Mouse (Mus musculus): Measurements from ENCODE around the gene Rab11fip4. TPM values are rescaled to one million over a fixed set of nuclear protein-coding genes. Genes with fewer than 3 reads are reported as not detected.

Rab11fip4 gene
- total RNA-seq, 2 experiments from 2014 or later, result 0.07 to 0.38 TPM

DNA sequence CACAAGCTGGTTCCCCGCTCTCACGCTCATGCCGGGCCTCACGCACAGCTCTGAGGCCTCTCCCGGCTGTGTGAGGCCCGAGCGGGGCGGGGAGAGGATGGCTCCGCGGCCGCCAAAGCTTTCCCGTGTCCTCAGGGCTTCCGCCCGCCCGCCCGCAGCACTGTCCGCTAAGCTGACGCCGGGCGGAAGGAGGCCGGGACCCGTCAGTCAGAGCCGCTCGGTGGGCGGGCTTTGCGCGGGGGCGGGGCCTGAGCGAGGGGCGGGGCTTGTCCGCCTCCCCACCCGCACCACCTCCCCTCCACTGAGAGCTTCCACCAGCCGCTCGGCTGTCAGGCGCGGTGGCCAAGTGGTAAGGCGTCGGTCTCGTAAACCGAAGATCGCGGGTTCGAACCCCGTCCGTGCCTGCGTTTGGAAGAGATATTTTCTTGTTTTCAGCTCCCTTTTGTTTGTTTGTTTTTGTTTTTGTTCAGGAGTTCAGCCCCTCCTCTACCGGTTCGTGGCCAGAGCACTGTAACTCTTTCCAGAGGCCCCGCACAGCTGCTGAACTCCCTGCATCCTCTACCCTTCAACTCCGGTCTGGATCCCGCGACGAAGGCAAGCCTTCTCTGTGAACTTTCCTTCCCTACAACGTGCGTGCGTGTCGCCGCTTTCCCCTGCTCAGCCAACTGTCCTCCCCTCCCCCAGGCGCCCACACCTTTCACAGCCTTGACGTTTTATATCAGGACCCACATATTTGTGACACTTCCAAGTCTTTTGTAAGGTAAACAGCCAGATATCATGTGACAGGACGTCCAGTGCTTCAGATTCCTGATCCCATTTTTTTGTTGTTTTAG, 113.5 kb downstream of the Rab11fip4 start:
- intact Hi-C loops (cut with DNase I), result no loop called here
- DNase-seq, result peak; percentile 97 to 98

DNA sequence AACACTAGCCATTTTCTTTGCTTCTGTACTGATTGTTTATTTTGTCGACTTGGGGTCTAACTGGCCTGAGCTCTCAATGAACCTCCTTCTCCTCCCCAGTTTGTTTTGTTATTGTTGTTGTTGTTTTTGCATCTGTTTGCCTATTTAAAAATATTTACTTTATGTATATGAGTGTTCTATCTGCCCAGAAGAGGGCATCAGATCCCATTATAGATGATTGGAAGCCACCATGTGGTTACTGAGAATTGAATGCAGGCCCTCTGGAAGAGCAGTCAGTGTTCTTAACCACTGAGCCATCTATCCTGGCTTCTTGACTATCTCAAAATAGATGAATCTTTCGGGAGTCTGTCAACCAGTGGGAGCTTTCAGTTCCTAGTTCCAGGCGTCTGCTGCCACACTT, 116.1 kb downstream of the Rab11fip4 start:
- intact Hi-C loops (cut with DNase I), result no loop called here
- DNase-seq, result no peak

DNA sequence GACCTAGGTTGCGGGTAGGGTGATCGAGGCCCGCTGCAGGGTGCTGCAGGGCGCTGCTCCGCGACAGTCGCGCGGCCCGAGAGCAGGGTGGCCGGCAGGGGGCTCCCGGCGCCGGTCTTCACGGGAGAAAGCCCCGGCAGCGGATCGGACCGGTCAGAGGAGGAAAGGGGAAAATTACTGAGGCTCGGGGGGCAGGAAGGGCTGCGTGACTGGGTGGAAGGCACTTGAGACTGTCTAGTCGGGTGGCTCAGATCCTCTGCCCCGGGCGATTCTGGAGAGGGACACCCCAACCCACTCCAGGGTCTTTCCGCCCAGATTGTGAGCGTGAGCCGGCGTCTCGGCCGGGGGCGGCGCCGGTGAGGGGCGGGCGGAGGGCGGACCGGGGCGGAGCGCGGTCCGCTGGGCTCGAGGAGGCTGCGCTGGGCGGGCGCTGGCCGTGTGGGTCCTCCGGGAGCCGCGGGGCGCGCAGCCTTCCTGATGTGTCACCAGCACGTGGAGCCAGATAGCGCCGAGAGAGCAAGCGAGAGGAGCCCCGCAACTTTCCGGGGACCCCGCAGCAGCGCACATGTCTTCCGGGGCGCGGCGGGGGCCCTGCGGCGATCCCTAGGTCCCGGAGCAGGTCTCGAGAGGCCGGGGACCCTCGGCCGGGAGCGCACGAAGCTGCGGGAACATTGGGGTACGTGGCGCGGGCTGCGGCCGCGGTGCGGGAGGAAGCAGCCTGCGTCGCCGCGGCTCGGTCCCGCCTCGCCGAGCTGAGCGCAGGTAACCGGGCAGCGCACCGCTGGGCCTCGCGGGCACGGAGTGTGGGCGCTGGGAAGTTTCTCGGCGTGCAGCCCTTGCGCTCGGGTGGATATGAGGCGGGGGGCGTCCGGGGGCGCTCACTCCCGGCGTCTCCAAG, 120.1 kb downstream of the Rab11fip4 start:
- intact Hi-C loops (cut with DNase I), result loop anchor here (1.0 to 2.0 kb wide), 2 partner anchors 82 to 209 kb away; no protein-coding TSS in a partner anchor
- DNase-seq, result peak; percentile 92 to 93

DNA sequence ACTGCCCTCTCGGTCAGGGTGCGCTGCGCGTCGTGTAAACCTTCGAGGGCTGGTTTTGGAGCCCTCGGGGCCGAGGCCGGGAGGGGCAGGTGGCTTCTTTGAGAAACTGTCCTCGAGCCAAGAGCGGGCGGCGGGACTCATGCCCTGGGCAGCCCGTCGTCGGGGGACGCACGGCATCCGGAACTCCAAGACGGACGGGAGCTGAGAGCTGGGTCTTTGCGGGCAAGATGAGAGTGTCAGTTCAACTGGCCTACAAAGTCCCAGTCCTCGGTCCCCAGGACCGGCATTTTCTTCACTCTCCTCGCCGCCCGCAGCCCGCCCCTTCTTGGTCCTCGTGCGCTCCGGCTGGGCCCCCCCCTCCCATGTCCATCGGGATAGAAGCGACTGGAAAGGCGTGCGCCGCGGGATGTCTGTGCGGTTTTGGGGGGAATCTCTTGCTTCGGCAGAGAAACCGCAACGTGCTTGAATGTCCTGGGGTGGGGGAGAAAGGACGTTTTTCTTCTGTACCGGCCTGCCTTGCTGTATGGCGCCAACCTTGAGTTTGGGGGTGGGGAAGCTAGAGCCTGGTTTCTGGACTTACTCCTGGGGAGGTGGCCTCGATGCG, 120.9 kb downstream of the Rab11fip4 start:
- intact Hi-C loops (cut with DNase I), result loop anchor here (1.0 to 2.0 kb wide), 2 partner anchors 81 to 208 kb away; no protein-coding TSS in a partner anchor
- DNase-seq, result peak; percentile 43 to 51

DNA sequence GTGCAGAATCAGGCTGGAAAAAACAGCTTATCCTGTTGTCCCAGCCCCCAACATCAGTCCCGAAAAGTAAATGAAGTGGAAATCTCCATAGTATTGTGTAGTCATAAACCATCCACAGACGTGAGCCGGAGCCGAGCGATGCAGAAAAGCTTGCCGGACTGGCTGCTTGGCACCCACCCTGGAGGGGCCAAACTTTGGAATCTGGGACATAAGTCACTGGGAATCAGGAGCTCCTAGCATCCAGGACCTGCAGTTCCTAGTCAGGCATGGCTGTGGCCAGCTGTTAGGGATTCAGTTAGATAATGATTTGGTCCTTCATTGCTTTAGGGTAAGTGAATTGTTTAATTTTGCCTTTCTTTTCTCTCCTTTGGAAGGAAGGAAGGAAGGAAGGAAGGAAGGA, 122.2 kb downstream of the Rab11fip4 start:
- intact Hi-C loops (cut with DNase I), result no loop called here
- no peak for DNase-seq

DNA sequence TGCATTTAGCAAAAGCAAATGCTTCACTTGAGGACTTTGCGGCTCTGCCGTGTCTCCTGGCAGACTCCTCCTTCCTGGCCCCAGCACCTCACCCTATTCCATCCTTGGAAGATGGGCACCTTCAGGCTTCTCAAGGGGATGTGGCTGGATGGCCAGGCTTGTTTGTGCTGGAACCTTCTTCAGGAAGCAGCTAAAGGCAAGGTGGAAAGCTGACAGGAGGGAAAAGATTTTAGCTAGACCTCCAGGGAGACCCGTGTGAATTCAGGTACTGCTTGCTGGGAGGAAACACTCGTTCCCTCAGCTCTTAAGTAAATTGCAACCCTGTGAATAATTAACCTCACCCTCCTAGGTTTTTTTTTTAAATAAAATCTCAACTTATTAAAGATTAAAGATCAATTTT, 122.7 kb downstream of the Rab11fip4 start:
- DNase-seq, result no peak
- intact Hi-C loops (cut with DNase I), result no loop called here

DNA sequence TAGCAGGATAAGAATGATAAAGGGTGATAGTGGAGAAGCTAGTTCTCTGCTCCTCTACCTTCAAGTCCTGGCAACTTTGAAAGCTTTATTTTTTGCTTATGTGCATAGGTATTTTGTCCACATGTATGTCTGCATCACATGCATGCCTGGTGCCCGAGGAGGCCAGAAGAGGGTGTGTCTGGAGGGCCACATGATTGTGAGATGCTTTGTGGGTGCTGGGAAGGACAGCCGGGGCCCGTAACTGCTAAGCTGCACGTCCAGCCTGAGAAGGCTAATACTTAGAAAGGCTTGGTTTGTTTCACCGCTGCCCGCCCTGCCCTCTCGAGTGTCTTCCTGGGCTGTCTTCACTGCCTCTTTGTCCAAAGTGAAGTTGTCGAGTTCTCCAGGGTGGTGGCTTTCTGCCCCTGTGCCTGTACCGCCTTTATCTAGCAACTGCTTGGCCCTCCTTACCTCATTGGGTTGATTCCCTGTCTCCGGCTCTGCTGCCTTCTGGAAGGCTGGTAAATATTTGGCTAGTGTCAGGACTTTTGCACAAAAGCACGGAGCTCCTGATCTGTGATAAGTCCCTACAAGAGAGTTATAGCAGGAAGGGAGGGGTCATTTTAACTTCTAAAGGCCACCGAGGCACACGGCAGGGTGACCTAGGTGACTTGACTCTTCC, 123.2 kb downstream of the Rab11fip4 start:
- intact Hi-C loops (cut with DNase I), result no loop called here
- no peak for DNase-seq

DNA sequence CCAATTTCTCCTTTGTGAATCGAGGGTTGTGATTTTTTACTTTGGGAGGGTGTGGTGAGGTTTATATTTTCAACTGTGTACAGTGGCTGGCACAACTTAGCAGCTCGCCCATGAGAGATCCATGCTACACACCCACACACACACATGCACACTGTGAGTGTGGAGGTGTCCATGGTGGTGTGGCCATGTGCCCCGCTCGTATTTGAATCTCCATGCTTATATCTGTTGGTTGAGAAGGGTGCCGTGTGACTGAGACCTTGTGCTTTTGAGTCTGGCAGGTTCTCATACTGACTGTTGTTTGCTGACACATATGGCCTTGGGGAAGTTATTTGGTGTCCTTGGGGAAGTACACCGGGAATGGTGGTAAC, 123.7 kb downstream of the Rab11fip4 start:
- DNase-seq, result no peak
- intact Hi-C loops (cut with DNase I), result no loop called here

DNA sequence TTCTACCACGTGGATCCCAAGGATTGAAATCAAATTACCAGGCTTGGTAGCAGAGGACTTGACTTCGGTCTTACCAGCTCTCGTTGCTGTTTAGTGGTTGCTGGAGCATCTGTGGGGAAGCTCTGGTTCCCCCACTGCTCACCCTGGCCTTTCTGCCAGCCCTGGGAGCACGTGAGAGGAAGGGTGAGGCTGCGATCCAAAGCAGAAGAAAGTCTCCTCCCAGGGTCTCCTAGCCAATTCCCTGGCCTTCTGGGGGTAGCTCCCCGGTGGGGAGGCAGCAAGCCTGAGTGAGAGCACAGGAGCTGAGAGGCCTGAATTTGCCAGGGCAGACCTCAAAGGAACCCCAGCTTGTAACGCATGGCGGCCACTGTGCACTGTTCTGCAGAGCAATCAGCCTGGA, 124.3 kb downstream of the Rab11fip4 start:
- DNase-seq, result no peak
- intact Hi-C loops (cut with DNase I), result no loop called here

DNA sequence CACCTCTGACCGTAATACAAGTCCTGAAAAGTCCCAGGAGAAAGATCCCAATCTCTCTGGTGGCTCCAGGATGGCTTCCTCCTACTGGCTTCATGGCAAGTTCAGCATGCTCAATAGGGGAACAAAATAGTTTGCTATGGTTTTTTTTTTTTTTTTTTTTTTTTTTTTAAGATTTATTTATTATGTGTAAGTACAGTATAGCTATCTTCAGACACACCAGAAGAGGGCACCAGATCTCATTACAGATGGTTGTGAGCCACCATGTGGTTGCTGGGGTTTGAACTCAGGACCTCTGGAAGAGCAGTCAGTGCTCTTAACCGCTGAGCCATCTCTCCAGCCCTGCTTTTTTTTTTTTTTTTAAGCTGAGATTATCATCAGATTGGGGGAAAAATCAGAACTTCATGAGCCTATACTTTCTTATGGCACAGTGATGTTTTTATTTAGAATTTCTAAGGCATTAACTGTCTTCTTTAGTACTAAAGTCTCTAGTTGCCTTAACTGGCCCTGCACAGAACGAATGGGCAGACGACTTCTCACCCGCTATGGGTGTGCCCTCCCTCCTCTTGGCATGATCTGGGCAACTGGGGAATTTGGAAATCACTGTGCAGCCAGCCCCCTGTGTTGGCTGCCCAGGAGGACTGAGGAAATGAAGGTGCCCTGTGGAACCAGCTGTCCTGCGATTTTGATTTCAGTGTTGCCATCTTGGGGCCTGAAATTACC, 124.9 kb downstream of the Rab11fip4 start:
- intact Hi-C loops (cut with DNase I), result no loop called here
- DNase-seq, result no peak

DNA sequence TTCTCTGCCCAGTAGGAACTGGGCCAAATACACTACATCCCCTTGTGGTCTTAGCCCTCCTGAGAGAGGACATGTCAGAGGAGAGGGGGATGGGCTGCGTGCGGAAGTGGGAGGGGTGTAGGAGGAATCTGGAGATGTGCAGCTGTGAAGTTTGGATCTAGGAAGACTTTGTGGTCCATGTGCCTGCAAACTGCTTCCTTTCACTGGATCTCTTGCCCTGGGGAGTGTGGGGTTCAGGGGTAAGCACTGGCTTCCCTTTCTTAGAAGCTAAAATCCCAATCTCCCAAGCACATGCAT, 125.4 kb downstream of the Rab11fip4 start:
- intact Hi-C loops (cut with DNase I), result no loop called here
- no peak for DNase-seq

DNA sequence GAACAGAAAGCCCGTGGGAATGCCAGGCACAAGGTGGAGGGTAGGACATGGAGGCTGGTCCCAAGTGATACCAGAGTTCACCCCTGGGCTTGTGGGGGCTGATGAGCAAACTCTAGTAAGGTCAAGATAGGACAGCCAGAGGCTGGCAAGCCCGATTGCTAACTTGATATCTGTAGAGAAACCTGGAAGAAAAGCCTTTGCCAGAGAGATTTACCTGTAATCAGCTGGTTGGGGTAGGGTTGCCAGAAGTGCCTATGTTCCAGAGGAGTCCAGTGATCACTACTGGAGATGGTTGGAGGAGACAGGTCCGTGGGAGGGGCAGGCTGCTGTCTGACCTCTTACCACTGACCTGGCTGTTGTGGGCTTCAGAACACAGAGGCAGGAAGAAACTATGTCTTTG, 126.3 kb downstream of the Rab11fip4 start:
- DNase-seq, result no peak
- intact Hi-C loops (cut with DNase I), result no loop called here

DNA sequence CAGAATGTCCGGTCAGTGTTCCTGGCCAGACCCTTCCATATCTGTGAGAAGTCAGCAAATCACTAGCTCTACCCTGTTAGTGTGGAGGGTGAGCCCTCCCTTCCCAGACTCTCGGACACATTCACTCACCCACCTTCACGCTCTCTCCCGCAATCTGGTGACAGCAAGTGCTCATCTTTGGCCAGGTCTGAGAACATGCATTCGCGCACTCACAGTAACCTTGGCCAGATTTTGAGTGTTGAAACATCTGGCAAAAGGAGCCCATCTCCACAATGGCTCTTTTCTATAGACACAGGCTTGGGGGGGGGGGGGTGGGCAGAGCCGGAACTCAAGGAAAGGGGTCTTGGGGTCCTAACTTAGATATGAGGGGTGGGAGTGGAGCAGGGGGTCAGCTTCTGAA, 126.8 kb downstream of the Rab11fip4 start:
- intact Hi-C loops (cut with DNase I), result no loop called here
- no peak for DNase-seq

DNA sequence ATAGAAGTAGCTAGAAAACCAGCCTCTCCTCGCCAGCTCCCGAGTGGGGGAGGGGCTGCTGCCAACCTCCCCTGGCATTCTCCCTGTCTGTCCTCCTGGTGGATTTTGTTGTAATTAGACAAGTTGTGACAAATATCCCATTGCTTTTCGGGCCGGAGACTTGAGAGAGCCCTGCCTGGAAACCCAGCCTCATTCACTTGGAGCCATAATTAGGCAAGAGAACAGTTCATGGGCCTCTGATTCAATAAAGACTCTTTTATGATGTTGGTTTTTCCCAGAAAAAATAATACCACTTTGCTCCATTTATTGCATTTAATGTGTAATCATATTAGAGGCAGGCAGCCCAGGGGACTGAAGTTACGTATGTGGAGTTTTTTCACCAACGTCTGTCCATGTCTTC, 127.2 kb downstream of the Rab11fip4 start:
- DNase-seq, result no peak
- intact Hi-C loops (cut with DNase I), result no loop called here

DNA sequence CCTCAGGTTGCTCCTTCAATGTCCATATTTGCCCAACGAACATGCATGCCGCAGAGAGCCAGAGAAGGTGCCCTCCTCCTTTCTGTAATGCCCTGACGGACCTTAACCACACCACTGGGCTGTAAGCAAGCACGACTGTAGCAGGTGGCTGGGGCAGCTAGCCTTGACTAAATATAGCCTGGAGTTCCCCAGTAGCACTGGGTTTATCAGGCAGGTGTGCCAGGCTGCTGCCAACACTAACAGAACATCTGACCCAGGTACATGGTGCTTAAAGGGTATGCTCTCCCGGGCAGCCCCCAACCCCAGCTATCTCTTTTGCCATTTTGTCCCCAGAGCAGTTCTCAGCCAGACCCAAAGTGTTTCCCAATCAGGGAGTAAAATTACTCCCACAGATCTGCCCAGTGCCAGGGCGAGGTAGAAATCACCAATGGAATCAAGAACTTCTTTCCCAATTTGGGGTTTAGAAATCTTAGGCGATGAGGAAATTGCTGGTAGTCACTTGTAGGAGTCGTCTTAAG, 127.9 kb downstream of the Rab11fip4 start:
- intact Hi-C loops (cut with DNase I), result no loop called here
- no peak for DNase-seq

DNA sequence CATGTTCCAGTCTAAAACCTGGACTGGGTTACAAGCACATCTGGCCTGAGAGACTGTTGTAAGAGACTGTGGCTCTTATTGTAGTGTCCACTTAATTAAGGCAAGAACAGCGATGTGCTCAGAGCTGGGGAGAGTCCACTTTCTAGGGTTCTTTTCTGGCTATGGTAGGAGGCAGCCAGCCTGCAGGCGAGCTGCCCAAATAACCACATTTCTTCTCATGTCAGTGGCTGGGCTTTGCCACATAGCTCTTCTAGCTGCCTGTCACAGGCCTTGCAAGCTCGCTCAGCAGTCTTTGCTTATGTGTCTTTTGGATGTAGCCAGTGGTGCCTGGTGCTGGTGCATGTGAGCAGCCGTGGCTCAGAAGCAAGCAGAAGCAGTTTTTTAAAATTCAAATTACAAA, 129.7 kb downstream of the Rab11fip4 start:
- DNase-seq, result no peak
- intact Hi-C loops (cut with DNase I), result no loop called here

DNA sequence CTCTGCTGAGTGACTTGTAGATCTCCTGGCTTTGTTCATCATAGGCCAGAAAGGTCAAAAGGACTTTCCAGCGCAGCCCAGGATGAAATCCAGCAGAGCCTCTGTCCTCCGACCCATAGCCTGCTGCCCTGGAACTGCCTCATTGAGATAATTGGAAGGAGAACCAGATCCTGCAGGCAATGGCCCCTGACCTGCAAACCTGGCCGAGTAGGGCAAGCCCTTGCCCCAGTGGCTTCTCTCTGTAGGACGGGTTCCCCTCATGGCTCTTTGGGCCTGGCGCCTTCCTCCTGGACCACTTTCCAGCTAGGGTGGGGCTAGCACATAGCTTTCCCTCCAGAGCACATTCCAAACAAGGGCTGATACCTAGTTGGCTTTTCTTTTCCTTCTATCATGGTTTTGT, 131.8 kb downstream of the Rab11fip4 start:
- DNase-seq, result no peak
- intact Hi-C loops (cut with DNase I), result no loop called here

DNA sequence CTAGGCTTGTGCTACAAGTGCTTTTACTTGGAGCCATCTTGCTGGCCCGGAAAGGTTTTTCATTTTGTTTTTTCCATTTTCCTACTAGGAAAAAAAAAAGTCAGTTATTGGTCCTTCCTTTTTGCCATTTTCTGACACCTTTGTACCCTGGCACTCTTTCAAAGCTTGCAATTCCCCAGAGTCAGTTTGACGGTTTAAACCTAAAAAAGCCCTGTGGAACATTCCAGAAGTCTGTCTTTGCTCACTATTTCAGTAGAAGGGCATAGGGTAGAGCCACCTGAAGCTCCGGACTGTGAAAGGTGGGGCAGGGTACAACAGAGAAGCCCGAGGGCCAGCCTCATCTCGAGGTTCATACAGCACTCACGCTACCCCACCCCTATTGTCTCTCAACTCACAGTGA, 134.0 kb downstream of the Rab11fip4 start:
- DNase-seq, result no peak
- intact Hi-C loops (cut with DNase I), result no loop called here

DNA sequence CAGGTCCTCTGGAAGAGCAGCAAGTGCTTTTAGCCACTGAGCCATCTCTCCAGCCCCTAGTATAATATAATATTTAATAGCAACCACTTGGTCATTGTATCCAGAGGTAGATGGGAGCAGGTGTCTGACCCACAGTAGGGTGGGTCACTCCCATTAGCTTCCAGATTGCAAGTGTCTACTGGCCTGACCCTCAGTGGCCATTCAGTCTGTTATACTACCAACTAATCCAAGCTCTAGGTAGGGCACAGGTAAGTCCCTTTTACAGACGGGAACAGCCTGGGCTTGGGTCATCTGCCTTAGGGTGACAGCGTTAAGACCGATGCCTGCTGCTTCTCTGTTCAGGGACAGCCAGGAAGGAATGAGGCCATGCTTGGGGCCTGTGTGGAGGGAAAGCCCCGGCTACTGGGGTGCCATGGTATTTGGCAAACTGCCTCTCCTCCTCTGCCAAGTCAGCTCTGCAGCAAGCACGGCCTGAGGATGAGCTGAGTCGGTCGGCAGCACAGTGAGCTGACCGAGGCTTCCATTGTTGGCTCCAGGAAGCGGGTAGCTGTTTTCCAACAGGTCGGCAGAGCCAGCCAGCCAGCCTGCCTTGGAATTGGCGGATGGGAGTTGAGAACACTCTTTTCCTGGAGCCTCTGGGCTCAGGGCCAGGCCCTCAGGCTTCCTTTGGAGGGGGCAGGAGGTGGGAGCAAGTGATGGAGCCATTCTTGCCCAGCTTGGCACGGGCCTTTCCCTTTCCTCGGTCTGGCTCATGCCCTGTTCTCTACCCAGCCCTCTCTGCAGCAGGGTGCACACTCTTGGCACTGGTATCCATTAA, 138.4 kb downstream of the Rab11fip4 start:
- peak; percentile 69 to 70 for DNase-seq
- intact Hi-C loops (cut with DNase I), result no loop called here

All from heart, postnatal 10 days (tissue).